Mouse (Mus musculus) layer of hippocampus, adult 8-10 months (tissue): ENCODE data around the gene Gm48552. TPM values are rescaled to one million over a fixed set of nuclear protein-coding genes. Genes with fewer than 3 reads are reported as not detected.
A peak's percentile ranks its signal among the peaks of the same experiment; 100 is the strongest.

Experiments
- DNase-seq, 2 experiments: peaks; one replicate each; pipeline ENCODE4 v3.0.0; 2022; ENCODE audit warnings: low spot score in 2 of 2
- microRNA-seq, 2 experiments: library from miRNA; unstranded; fragments of <30 nt; microRNA quantifications; one replicate each; pipeline ENCODE4 v1.2.0; 2022
- total RNA-seq, 4 experiments: library from RNA; stranded (reverse); gene quantifications; 2 replicates each; pipeline ENCODE4 v1.2.4; 2022

Gm48552 gene
- total RNA-seq, 4 experiments from 2014 or later: 2.9 to 9.7 (median 4.2) TPM

DNA sequence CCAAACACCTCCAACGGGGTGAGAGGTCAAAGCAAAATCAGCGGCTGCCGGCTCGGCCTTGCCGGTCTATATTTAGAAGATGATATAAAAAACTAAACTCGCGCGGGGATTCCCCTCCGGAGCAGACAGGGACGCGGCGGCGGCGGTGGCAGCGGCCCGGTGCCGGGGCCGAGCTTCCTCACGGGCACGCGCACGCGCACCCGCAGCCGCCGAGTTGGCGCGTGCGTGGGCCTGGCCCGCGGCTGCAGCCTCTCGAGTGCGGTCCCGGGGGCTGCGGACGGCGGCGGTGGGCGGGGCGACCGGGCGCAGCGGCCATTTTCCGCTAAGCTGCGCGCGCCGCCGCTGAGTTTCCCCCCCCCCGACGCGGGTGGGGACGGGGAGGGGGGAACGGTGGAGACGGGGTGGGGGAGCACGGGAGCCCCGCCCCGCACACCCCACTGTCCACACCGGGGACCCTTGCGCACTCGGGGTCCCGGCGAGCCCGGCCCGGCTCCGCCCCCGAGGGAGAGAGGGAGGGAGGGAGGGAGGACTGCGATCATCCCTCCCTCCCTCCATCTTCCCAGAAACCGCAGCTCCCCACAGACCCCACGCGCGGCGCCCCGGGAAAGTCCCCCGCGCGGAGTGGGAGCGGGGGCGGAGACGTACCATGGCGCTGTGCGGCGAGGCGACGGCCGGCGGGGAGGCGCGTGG, 41.5 kb downstream of the Gm48552 start:
- DNase-seq: peak; percentile 58 to 75

DNA sequence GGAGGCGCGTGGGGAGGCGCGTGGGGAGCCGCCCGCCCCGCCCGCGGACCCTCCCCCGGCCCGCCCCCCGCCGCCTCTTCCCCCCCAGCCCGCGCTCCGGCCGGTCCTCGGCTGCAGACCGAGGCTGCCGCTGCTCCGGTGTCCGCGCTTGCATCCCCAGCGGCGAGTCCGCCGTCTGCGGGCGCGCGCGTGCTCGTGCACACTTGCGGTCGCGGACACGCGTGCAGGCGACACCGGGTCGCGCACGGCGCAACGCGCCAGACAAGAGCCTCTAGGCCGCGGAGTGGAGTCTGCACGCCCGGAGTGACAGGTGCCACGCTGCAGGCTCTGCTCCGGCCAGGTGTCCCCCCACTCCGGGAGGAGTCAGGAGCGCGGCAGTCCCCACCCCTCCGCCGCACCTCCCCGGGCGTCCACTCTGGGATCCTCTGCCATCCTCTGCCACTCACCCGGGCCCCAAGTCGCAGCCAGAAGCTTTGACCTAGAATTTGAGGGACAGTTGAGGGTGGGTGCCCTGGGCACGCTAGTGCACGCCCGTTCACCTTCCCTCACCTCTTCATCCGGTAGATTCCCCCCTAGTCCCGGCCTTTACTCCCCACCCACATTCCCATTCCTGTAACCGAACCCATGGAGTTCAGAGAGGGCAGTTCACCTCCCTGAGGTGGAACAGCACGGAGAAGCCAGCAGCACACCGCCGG, 42.2 kb downstream of the Gm48552 start:
- DNase-seq: peak; percentile 50 to 67

DNA sequence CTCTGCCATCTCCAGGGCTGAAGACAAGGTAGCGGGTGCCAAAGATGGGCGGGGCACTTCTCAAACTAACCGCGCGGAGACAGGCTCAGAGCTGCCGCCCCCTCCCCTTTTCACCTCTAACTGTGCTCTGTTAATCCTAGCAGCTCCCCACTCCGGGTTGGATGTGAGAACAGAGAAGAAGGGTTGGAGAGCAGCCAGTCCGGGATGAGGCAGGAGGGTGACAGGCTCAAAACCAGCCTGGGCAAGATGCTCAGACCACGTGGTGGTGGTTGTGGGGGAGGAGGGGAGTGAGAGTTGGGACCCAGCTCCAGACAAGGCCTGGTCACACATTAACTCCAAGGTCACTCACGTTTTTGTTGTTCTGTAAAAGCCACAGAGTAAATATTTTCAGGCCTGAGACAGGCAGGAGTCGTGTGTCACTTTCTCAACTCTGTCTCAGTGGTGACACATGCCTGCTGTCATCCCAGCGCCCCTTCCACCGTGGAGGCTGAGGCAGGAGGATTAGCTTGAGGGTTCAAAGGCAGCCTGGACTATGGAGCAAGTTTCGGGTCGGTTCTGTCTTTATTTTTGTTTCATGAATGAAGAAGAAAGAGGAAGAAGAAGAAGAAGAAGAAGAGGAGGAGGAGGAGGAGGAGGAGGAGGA, 42.8 kb downstream of the Gm48552 start:
- DNase-seq: peak; percentile 49 to 65

DNA sequence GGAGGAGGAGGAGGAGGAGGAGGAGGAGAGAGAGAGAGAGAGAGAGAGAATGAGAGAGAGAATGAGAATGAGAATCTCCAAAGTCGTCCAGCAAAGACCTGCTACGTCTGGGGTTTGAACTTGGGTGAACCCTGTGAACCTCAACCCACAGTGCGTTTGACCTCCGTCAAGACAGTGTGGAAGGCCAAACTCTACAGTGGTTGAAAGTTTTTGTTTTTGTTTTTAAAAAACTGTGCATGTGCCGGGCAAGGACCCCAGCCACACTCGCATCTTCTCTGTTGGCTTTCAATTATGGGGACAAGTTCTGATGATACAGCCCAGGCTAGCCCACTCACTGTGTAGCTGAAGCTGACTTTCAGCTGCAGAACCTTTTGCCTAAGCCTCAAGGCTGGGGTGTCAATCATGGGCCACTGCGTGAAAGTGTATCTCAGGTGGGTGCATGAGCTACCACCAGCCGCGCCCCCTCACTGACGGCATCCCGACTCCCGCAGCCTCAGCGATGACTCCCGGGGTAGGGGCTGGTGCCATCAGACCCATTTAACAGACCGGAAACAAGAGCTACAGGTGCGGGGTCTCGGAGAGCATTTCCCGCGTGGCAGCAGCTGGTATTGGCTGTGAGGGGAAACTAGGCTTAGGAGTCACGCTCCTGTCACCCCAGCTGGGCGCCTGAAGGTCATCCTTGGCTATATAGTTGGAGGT, 43.5 kb downstream of the Gm48552 start:
- DNase-seq: peak in 1 of 2 experiments; percentile 16

DNA sequence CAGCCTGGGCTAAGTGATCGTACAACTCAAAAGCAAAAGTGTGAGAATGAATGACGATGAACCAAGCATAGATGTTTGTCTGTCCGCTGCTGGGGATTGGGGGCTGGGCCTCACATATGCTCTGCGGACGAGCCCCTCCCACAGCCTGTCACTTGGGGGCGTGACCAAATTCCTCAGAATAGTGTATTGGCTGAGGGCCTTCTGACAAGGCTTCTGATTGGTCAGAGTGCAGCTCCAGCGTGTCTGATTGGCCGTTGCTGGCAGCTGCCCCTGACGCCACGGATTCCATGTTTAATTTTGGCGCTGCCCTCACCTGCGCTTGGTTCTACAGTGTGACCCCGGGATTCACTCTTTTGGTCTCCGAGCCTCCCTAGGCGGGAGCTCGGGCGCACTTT, 44.1 kb downstream of the Gm48552 start:
- peak; percentile 94 to 95 for DNase-seq

DNA sequence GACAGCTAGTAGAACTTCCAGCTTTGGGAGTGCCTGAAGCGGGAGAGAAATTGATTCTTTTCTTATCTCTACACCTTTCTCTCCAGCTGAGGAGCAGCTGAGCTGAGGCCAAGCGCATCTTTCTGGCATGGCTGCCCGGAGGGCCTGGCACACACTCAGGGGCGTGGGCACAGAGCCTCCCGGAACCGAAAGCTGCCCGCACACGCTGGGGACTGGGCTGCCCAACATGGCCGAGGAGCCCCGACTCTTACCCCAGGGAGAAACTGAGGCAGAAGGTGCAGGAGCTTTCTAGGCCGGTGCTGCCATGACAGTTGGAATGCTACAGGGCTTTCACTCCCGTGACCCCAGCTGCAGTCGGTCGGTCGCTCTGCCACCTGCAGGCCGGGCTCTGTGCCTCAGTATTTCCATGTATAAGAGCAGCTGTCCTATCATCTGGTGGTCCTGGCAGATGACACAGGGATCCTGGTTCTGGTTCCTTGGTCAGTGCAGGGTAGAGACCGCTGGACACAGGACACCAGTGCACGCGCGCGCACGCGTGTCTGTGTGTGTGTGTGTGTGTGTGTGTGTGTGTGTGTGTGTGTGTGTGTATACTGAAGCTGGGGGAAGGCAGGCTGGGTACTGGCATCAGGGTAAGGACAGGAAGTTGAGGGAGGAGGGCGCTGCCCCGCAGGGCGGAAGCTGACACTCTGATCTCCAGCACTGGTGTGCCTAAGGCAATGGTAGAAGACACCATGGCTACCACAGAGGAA, 44.9 kb downstream of the Gm48552 start:
- DNase-seq: peak; percentile 35 to 39

DNA sequence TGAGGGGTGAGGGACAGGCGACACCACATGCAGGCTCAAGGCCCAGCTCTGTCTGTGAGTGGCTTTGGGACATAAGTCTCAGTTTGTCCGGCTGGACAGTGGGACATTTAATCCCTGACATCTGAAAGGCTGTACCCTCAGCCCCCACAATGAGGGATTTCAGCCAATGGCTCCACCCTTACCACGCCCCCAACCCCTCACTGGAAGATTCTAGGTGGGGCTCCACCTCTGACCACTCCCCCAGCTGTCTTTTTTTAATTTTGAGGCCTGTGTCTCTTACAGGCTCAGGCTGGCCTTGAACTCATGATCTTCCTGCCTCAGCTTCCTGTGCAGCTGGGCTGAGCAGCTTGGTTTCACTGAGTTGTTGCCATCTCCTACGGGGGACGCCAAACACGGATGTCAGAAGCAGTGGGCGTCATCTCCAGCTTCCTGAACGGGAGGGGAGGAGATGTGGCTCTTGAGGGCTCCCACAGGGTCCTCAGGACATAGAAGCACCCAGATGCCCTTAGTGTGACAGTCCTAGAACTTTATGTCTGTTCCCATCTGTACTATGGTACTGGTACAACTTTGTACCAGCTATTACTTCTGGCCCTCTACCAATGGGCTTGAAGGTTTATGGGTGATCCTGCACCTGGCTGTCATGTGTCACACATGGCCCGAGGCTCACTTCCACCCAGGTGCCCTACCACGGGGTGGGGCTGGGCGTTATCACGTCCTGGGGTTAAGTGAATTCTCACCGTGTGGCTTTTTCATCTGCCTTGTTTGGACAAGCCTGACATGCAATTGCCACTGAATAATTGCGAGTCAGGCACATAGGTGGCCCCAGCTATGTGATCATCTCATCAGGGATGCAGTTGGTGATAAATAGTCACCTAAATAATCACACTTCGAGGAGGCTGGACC, 45.8 kb downstream of the Gm48552 start:
- peak in 1 of 2 experiments; percentile 21 for DNase-seq

DNA sequence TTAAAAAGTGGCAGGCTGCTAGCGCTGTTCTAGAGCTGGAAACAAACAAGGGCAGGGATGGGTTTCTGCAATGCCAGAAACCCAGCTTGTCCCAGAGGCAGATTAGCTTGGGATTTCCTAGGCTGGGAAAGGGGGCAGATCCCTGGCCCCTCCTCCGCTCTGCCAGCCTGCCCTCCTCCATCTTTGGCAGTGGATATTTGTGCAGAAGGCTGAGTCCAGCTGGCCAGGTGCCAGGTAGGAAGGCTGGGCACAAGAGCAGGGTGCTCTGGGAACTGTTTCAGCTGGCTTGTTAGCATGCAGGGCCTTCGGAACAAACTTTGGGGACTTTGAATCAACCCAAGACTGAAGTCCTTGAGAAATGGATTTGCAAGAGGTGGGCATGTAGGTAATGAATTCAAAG, 46.6 kb downstream of the Gm48552 start:
- DNase-seq: peak; percentile 83 to 87

Small RNA genes within 50 kb of the gene (microRNA-seq; reads per million reads assigned to microRNA genes)
- gene Mir1191b: 0 reads per million in 2 experiments
- gene Mir6913: 3.3 to 3.5 reads per million in 2 experiments

Other genes starting within 250 kb of the Gm48552 start
- 10 to 100 TPM; 27.0 to 35.1 (median 31.7) TPM for gene Pias4, start 221.1 kb upstream of the Gm48552 start, total RNA-seq
- gene Eef2, start 212.4 kb upstream of the Gm48552 start, total RNA-seq: 100 to 1,000 TPM; 820 to 960 (median 855) TPM
- gene Dapk3, start 206.0 kb upstream of the Gm48552 start, total RNA-seq: 10 to 100 TPM; 57.1 to 69.8 (median 65.7) TPM
- gene 4930442H23Rik, start 205.2 kb upstream of the Gm48552 start, total RNA-seq: not detected
- gene Nmrk2, start 187.0 kb upstream of the Gm48552 start, total RNA-seq: under 1 TPM in 1 of 4 experiments, not detected in 3; 0.57 TPM
- gene Atcay, start 158.2 kb upstream of the Gm48552 start, total RNA-seq: 100 to 1,000 TPM; 135 to 167 (median 145) TPM
- 10 to 100 TPM; 59.3 to 81.0 (median 65.3) TPM for gene Zfr2, start 155.8 kb upstream of the Gm48552 start, total RNA-seq
- gene Matk, start 136.1 kb upstream of the Gm48552 start, total RNA-seq: 100 to 1,000 TPM; 208 to 230 (median 216) TPM
- gene Mrpl54, start 122.1 kb upstream of the Gm48552 start, total RNA-seq: 10 to 100 TPM; 32.5 to 49.5 (median 40.8) TPM
- 10 to 100 TPM; 32.0 to 45.0 (median 39.1) TPM for gene Apba3, start 122.0 kb upstream of the Gm48552 start, total RNA-seq
- gene Tjp3, start 97.4 kb upstream of the Gm48552 start, total RNA-seq: 1 to 10 TPM in 2 of 4 experiments, under 1 TPM in 2; 0.73 to 1.2 (median 0.90) TPM
- 100 to 1,000 TPM; 267 to 303 (median 296) TPM for gene Pip5k1c, start 96.0 kb upstream of the Gm48552 start, total RNA-seq
- 10 to 100 TPM; 28.2 to 31.3 (median 30.2) TPM for gene Cactin, start 67.9 kb upstream of the Gm48552 start, total RNA-seq
- gene Tbxa2r, start 60.3 kb upstream of the Gm48552 start, total RNA-seq: 1 to 10 TPM; 1.1 to 1.4 (median 1.4) TPM
- gene Gipc3, start 45.7 kb upstream of the Gm48552 start, total RNA-seq: 1 to 10 TPM; 1.3 to 2.2 (median 1.7) TPM
- 10 to 100 TPM; 32.5 to 37.1 (median 32.9) TPM for gene Hmg20b, start 38.5 kb upstream of the Gm48552 start, total RNA-seq
- 10 to 100 TPM; 40.7 to 46.7 (median 43.6) TPM for gene Mfsd12, start 31.5 kb upstream of the Gm48552 start, total RNA-seq
- 1 to 10 TPM; 1.0 to 3.2 (median 1.4) TPM for gene 4930404N11Rik, start 23.2 kb upstream of the Gm48552 start, total RNA-seq
- gene Fzr1, start 10.5 kb upstream of the Gm48552 start, total RNA-seq: 10 to 100 TPM; 64.6 to 72.1 (median 67.2) TPM
- 10 to 100 TPM; 64.3 to 78.5 (median 72.6) TPM for gene Dohh, start 4.6 kb upstream of the Gm48552 start, total RNA-seq
- 1 to 10 TPM; 2.7 to 5.5 (median 4.5) TPM for gene Gm48551, start 4.5 kb upstream of the Gm48552 start, total RNA-seq
- gene Smim24, start 4.0 kb downstream of the Gm48552 start, total RNA-seq: 1 to 10 TPM; 1.3 to 1.7 (median 1.4) TPM
- 10 to 100 TPM; 52.8 to 61.6 (median 58.7) TPM for gene Nfic, start 66.6 kb downstream of the Gm48552 start, total RNA-seq
- 100 to 1,000 TPM; 230 to 284 (median 256) TPM for gene Celf5, start 93.7 kb downstream of the Gm48552 start, total RNA-seq
- gene Ncln, start 107.4 kb downstream of the Gm48552 start, total RNA-seq: 10 to 100 TPM; 74.1 to 88.0 (median 82.8) TPM
- gene S1pr4, start 111.1 kb downstream of the Gm48552 start, total RNA-seq: under 1 TPM; 0.51 to 0.80 (median 0.58) TPM
- 1 to 10 TPM; 2.5 to 9.7 (median 5.7) TPM for gene Gna15, start 135.2 kb downstream of the Gm48552 start, total RNA-seq
- 100 to 1,000 TPM; 106 to 120 (median 114) TPM for gene Gna11, start 156.2 kb downstream of the Gm48552 start, total RNA-seq
- 100 to 1,000 TPM; 659 to 695 (median 670) TPM for gene Aes, start 170.5 kb downstream of the Gm48552 start, total RNA-seq
- gene Tle2, start 185.6 kb downstream of the Gm48552 start, total RNA-seq: 10 to 100 TPM; 34.5 to 59.9 (median 38.5) TPM
- gene Tle6, start 212.1 kb downstream of the Gm48552 start, total RNA-seq: 1 to 10 TPM; 5.0 to 7.3 (median 5.9) TPM
- gene BC025920, start 217.3 kb downstream of the Gm48552 start, total RNA-seq: 1 to 10 TPM; 3.3 to 3.9 (median 3.7) TPM
- gene Sirt6, start 238.8 kb downstream of the Gm48552 start, total RNA-seq: 10 to 100 TPM; 27.0 to 34.2 (median 29.5) TPM
- gene Ankrd24, start 239.5 kb downstream of the Gm48552 start, total RNA-seq: 10 to 100 TPM; 33.6 to 46.4 (median 40.3) TPM